Mouse (Mus musculus): ENCODE data around the gene Rab7b. TPM values are rescaled to one million over a fixed set of nuclear protein-coding genes. Genes with fewer than 3 reads are reported as not detected.

The Rab7b gene
- total and polyA plus RNA-seq, 3 experiments = 0.19 TPM; not detected in 2

DNA sequence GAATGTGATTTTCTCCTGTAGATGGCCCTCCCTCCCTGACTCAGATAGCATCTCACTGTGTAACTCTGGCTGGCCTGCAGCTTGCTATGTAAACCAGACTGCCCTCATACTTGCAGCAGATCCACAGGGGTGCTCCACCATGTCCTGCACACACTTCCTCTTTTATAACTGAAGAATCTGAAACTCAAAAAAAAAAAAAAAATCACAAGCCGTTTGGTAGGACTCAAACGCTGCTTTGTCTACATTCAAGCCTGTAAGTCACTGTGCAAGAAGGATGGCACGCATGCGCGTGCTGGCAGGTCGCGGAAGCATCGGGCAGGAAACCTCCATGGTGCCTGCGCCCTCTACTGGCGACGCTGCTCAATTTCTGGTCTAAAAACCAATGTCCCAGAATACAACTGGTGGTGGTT lies 30.5 kb upstream of the Rab7b start (continued):
- no peak for TF ChIP-seq EP300 (IDR thresholded peaks at IDR 0.05; ENCODE audit: low read length)
- no peak for TF ChIP-seq UBTF (IDR thresholded peaks at IDR 0.05; ENCODE audit: low read depth, low read length)
- no peak for TF ChIP-seq USF2 (conservative IDR thresholded peaks at IDR 0.05; ENCODE audit: low read depth, low read length)
- TF ChIP-seq GABPA (IDR thresholded peaks at IDR 0.05; ENCODE audit: insufficient replicate concordance, low read depth, low read length) = no peak
- peak; percentile 7 for TF ChIP-seq ZC3H11A (IDR thresholded peaks at IDR 0.05; ENCODE audit: low read depth, low read length)
- TF ChIP-seq CTCF (conservative IDR thresholded peaks at IDR 0.05 in 1 of 2, IDR thresholded peaks at IDR 0.05 in 1 of 2; ENCODE audit: low read depth in 2 of 2, low read length in 2 of 2) = peak; percentile 85 to 96
- peak; percentile 89 for TF ChIP-seq SMC3 (IDR thresholded peaks at IDR 0.05; ENCODE audit: low read depth, low read length)
- TF ChIP-seq CHD1 (IDR thresholded peaks at IDR 0.05; ENCODE audit: low read depth, low read length) = no peak
- TF ChIP-seq MAX (IDR thresholded peaks at IDR 0.05; ENCODE audit: low read length) = no peak

DNA sequence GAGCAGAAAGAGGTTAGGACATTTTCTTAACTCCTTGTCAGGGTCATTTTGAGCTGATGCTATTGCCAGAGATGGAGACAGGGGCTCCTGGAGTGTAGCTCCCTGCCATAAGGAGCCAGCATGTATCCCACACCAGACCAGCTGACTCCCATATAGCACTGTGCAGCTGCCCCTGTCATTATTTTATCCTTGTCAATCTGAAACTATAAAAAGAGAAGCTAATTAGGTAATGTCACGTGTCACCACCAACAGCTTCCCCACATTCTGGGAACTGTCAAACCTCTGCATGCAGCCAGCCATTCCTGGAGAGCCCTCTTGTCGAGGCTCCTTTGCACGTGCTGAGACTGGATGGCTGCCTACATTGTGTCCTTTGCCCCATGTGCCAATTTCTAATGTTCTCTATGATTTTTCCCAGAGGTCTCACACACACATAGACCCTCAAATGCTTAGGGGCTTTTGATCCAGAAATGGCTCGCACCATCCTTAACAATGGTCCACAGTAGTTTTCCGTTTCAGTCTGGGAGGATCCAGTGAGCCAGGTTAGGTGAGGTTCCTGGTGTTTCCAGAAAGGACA lies 28.9 kb upstream of the Rab7b start:
- Histone ChIP-seq H3K4me3 (replicated peaks in 1 of 3; ENCODE audit: low read depth in 2 of 3, low read length in 2 of 3, poor library complexity in 1 of 3) (no peak overlapping the region), H3K79me2 (replicated peaks; ENCODE audit: control insufficient read depth, extremely low read depth, insufficient read depth, poor library complexity, severe bottlenecking) (no peaks in the 10 kb centered on the region), H3K9ac (ENCODE audit: insufficient read depth, low read depth) (no peak overlapping the region), H3K4me2 (ENCODE audit: insufficient read depth, low read depth, poor library complexity, severe bottlenecking) (no peak overlapping the region), H3K36me3 (replicated peaks in 1 of 2; ENCODE audit: control insufficient read depth in 1 of 2, insufficient read depth in 1 of 2, low read length in 1 of 2) (peaks cover 0 to 2% of the 10 kb centered on the region in 2 experiments), H3K4me1 (ENCODE audit: control insufficient read depth in 1 of 2, insufficient read depth in 2 of 2) (peaks cover 0 to 35% of the 10 kb centered on the region in 2 experiments; a peak in 2 of 4 replicates), H3K9me3 (replicated peaks; ENCODE audit: low read length) (no peaks in the 10 kb centered on the region), H3K27me3 (replicated peaks) (no peaks in the 10 kb centered on the region), H3K27ac (ENCODE audit: insufficient read depth, low read depth) (no peak overlapping the region)
- no peak for TF ChIP-seq ZKSCAN1 (IDR thresholded peaks at IDR 0.05; ENCODE audit: borderline replicate concordance, low read depth, low read length)
- TF ChIP-seq MAX (IDR thresholded peaks at IDR 0.05; ENCODE audit: low read length) = no peak
- TF ChIP-seq E2F4 (IDR thresholded peaks at IDR 0.05; ENCODE audit: insufficient replicate concordance, low read depth, low read length) = no peak
- in situ Hi-C loops (cut with MboI; ENCODE audit: low pct_ligation_motif_present, low pct_unique_long_range_greater_than_20kb, low sequenced_read_pairs) (loop anchor here (5.0 to 10.0 kb wide), 3 partner anchors 47 to 88 kb away; no protein-coding TSS in a partner anchor), dilution Hi-C loops (cut with MboI; ENCODE audit: extremely low pct_ligation_motif_present, extremely low pct_unique_long_range_greater_than_20kb, low sequenced_read_pairs) (no loop called here)
- no peak for DNase-seq (ENCODE audit: extremely low read depth)

DNA sequence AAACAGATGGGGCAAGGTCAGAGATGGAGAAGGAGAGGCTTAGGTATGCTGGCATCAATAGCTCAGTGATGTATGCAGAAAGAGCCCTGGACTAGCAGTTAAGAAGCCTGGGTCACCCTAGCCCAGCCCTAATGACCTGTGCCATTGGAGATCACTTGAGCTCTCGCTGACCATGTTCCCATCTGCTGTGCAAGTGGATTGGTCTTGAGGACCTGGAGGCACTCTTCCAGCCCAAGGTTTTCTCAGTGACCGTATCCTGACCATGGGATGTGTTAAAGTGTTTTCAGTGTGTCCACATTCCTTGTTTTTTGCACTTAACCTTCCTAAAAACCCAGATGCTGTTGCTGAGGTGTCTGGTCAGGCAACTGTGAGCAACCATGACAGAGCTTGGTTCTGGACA lies 28.2 kb upstream of the Rab7b start:
- no peaks in the 10 kb centered on the region for H3K9me3 ChIP-seq (replicated peaks; ENCODE audit: low read length)
- DNase-seq (ENCODE audit: extremely low read depth) = no peak
- H3K9ac ChIP-seq (ENCODE audit: insufficient read depth, low read depth) = no peak overlapping the region
- H3K4me2 ChIP-seq (ENCODE audit: insufficient read depth, low read depth, poor library complexity, severe bottlenecking) = no peak overlapping the region
- no peak for TF ChIP-seq JUND (conservative IDR thresholded peaks at IDR 0.05; ENCODE audit: low read depth, low read length)
- TF ChIP-seq E2F4 (IDR thresholded peaks at IDR 0.05; ENCODE audit: insufficient replicate concordance, low read depth, low read length) = no peak
- TF ChIP-seq MAX (IDR thresholded peaks at IDR 0.05; ENCODE audit: low read length) = no peak
- TF ChIP-seq MAFK (IDR thresholded peaks at IDR 0.05; ENCODE audit: insufficient replicate concordance, low read length) = no peak
- TF ChIP-seq CTCF (conservative IDR thresholded peaks at IDR 0.05 in 1 of 2, IDR thresholded peaks at IDR 0.05 in 1 of 2; ENCODE audit: low read depth in 2 of 2, low read length in 2 of 2) = no peak
- no peak for TF ChIP-seq RCOR1 (conservative IDR thresholded peaks at IDR 0.05; ENCODE audit: low read depth, low read length)
- no peak for TF ChIP-seq JUN (IDR thresholded peaks at IDR 0.05; ENCODE audit: insufficient read depth, low read depth, low read length)
- TF ChIP-seq NELFE (IDR thresholded peaks at IDR 0.05; ENCODE audit: low read depth, low read length) = no peak
- TF ChIP-seq POLR2A (IDR thresholded peaks at IDR 0.05; ENCODE audit: low read depth, low read length) = no peak
- TF ChIP-seq MEF2A (IDR thresholded peaks at IDR 0.05; ENCODE audit: borderline replicate concordance, low read depth, low read length) = no peak
- TF ChIP-seq RAD21 (IDR thresholded peaks at IDR 0.05; ENCODE audit: low read depth, low read length) = no peak
- no peak for TF ChIP-seq PAX5 (IDR thresholded peaks at IDR 0.05; ENCODE audit: low read length)
- TF ChIP-seq MXI1 (IDR thresholded peaks at IDR 0.05; ENCODE audit: low read depth, low read length) = no peak
- no peak for TF ChIP-seq BHLHE40 (IDR thresholded peaks at IDR 0.05; ENCODE audit: low read depth, low read length)
- H3K27me3 ChIP-seq (replicated peaks) = no peaks in the 10 kb centered on the region
- no peak overlapping the region for H3K27ac ChIP-seq (ENCODE audit: insufficient read depth, low read depth)
- H3K36me3 ChIP-seq (replicated peaks in 1 of 2; ENCODE audit: control insufficient read depth in 1 of 2, insufficient read depth in 1 of 2, low read length in 1 of 2) = no peaks in the 10 kb centered on the region
- H3K4me1 ChIP-seq (ENCODE audit: control insufficient read depth in 1 of 2, insufficient read depth in 2 of 2) = peaks cover 0 to 32% of the 10 kb centered on the region in 2 experiments; a peak in 2 of 4 replicates
- dilution Hi-C loops (cut with MboI; ENCODE audit: extremely low pct_ligation_motif_present, extremely low pct_unique_long_range_greater_than_20kb, low sequenced_read_pairs) (no loop called here), in situ Hi-C loops (cut with MboI; ENCODE audit: low pct_ligation_motif_present, low pct_unique_long_range_greater_than_20kb, low sequenced_read_pairs) (loop anchor here (5.0 kb wide), 1 partner anchor 87 kb away; no protein-coding TSS in a partner anchor)
- H3K79me2 ChIP-seq (replicated peaks; ENCODE audit: control insufficient read depth, extremely low read depth, insufficient read depth, poor library complexity, severe bottlenecking) = no peaks in the 10 kb centered on the region
- H3K4me3 ChIP-seq (replicated peaks in 1 of 3; ENCODE audit: low read depth in 2 of 3, low read length in 2 of 3, poor library complexity in 1 of 3) = no peak overlapping the region
